Mouse (Mus musculus): ENCODE measurements around the gene Cib2.

DNA sequence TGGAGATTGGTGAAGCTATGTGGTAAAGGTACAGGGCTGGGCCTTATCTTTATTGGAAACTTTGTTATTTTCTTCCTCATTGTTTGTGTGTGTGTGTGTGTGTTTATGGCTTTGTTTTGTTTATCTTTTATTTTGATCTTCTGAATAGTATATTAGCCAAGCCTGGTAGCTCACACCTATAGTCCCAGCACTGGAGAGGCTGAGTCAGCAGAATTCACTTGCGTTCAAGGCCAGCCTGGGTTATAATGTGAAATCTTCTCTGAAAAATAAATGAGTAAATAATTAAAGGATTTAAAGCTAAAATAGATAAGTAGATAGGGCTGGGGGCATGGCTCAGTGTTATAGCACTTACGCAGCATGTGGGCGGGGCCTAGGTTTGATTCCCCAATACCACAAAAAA is 21.8 kb downstream of the Cib2 start:
- TF ChIP-seq EP300 (IDR thresholded peaks at IDR 0.05; ENCODE audit: low read depth), result no peak
- TF ChIP-seq CTCF (IDR thresholded peaks at IDR 0.05; ENCODE audit: low read depth), result no peak
